8 mouse cellular contexts compared by ENCODE assay signal in genomic region chrX:162761716-162762395, GRCm38 (mm10). TPM values are rescaled to one million over a fixed set of nuclear protein-coding genes. Genes with fewer than 3 reads are reported as not detected.
A peak's percentile ranks its signal among the peaks of the same experiment; 100 is the strongest.
DNase-seq lines count a peak whose midpoint lies in the region; ATAC-seq and TF ChIP-seq lines count a peak whose summit lies in the region.

No protein-coding gene starts in this region.

- peaks cover 51% of the 10 kb centered on the region for H3K79me2 ChIP-seq in CH12.LX (replicated peaks; ENCODE audit: control insufficient read depth, extremely low read depth, insufficient read depth, poor library complexity, severe bottlenecking)

- DNase-seq in embryo, embryonic 10.5 days (ENCODE audit: low spot score), result peak; percentile 13
- DNase-seq in embryo, embryonic 11 days, result no peak
- DNase-seq in CH12.LX (ENCODE audit: extremely low read depth), result no peak
- DNase-seq in forebrain, embryonic 14.5 days (ENCODE audit: low spot score), result peak; percentile 7
- no peak for DNase-seq in limb, embryonic 14.5 days (ENCODE audit: low spot score)
- DNase-seq in adrenal gland, adult 8-10 months, result no peak
- no peak for DNase-seq in gastrocnemius, adult 8-10 months (ENCODE audit: low spot score in 2 of 2)

- TF ChIP-seq POLR2A in CH12.LX (IDR thresholded peaks at IDR 0.05; ENCODE audit: low read depth, low read length), result no peak
- no peak for TF ChIP-seq POLR2A in limb, embryonic 14.5 days (IDR thresholded peaks at IDR 0.05; ENCODE audit: borderline replicate concordance, extremely low read depth, insufficient read depth, insufficient read length)

- peak overlapping the region; percentile 59 to 87 (median 71) for H3K4me3 ChIP-seq in CH12.LX (replicated peaks in 1 of 3; ENCODE audit: low read depth in 2 of 3, low read length in 2 of 3, poor library complexity in 1 of 3)
- peak overlapping the region; percentile 51 for H3K4me3 ChIP-seq in forebrain, embryonic 14.5 days (ENCODE audit: low read depth, low read length)
- H3K4me3 ChIP-seq in limb, embryonic 14.5 days (replicated peaks; ENCODE audit: low read length), result peak overlapping the region; percentile 60

- H3K36me3 ChIP-seq in CH12.LX (replicated peaks in 1 of 2; ENCODE audit: control insufficient read depth in 1 of 2, insufficient read depth in 1 of 2, low read length in 1 of 2), result peaks cover 16 to 18% of the 10 kb centered on the region in 2 experiments
- H3K36me3 ChIP-seq in forebrain, embryonic 14.5 days (ENCODE audit: control insufficient read depth, insufficient read depth, low read length), result no peaks in the 10 kb centered on the region
- peaks cover 16% of the 10 kb centered on the region; the same call in 1 of the 2 replicates for H3K36me3 ChIP-seq in limb, embryonic 14.5 days (ENCODE audit: control insufficient read depth, insufficient read depth, low read length)

- dilution Hi-C loops in CH12.LX (cut with MboI; ENCODE audit: extremely low pct_ligation_motif_present, extremely low pct_unique_long_range_greater_than_20kb, low sequenced_read_pairs), result no loop called here

- H3K4me1 ChIP-seq in CH12.LX (ENCODE audit: control insufficient read depth in 1 of 2, insufficient read depth in 2 of 2), result peaks cover 2 to 11% of the 10 kb centered on the region in 2 experiments; a peak in 2 of 4 replicates
- H3K4me1 ChIP-seq in forebrain, embryonic 14.5 days (ENCODE audit: control insufficient read depth, insufficient read depth, low read length), result peaks cover 3% of the 10 kb centered on the region; the same call in 1 of the 2 replicates
- H3K4me1 ChIP-seq in limb, embryonic 14.5 days (ENCODE audit: control insufficient read depth, insufficient read depth, low read length), result peaks cover 4% of the 10 kb centered on the region; the same call in 1 of the 2 replicates

- TF ChIP-seq EP300 in CH12.LX (IDR thresholded peaks at IDR 0.05; ENCODE audit: low read length), result no peak

- WGBS in forebrain, embryonic 14.5 days, result 60% methylated on average over 9 of the region's 9 CpGs
- WGBS in limb, embryonic 14.5 days, result 42% methylated on average over 9 of the region's 9 CpGs

- in situ Hi-C loops in CH12.LX (cut with MboI; ENCODE audit: low pct_ligation_motif_present, low pct_unique_long_range_greater_than_20kb, low sequenced_read_pairs), result loop anchor here (10.0 kb wide), 1 partner anchor 47 kb away; no protein-coding TSS in a partner anchor

- H3K9ac ChIP-seq in CH12.LX (ENCODE audit: insufficient read depth, low read depth), result peak overlapping the region; percentile 98
- H3K9ac ChIP-seq in forebrain, embryonic 14.5 days (ENCODE audit: low read length), result peak overlapping the region; percentile 68
- H3K9ac ChIP-seq in limb, embryonic 14.5 days (ENCODE audit: low read depth, low read length, severe bottlenecking), result peak overlapping the region; percentile 77; the same call in 1 of the 2 replicates

- no peaks in the 10 kb centered on the region for H3K9me3 ChIP-seq in CH12.LX (replicated peaks; ENCODE audit: low read length)
- no peaks in the 10 kb centered on the region for H3K9me3 ChIP-seq in forebrain, embryonic 14.5 days (replicated peaks; ENCODE audit: control insufficient read depth, low read length)
- H3K9me3 ChIP-seq in limb, embryonic 14.5 days (ENCODE audit: control insufficient read depth, low read length), result no peaks in the 10 kb centered on the region

- H3K27me3 ChIP-seq in CH12.LX (replicated peaks), result no peaks in the 10 kb centered on the region
- no peaks in the 10 kb centered on the region for H3K27me3 ChIP-seq in forebrain, embryonic 14.5 days (replicated peaks; ENCODE audit: control insufficient read depth, insufficient read depth, low read length)
- no peaks in the 10 kb centered on the region for H3K27me3 ChIP-seq in limb, embryonic 14.5 days (ENCODE audit: control insufficient read depth, insufficient read depth, low read length)

- TF ChIP-seq RAD21 in CH12.LX (IDR thresholded peaks at IDR 0.05; ENCODE audit: low read depth, low read length), result peak; percentile 15

- H3K4me2 ChIP-seq in CH12.LX (ENCODE audit: insufficient read depth, low read depth, poor library complexity, severe bottlenecking), result peak overlapping the region; percentile 50; the same call in 1 of the 2 replicates
- peak overlapping the region; percentile 53 for H3K4me2 ChIP-seq in forebrain, embryonic 14.5 days (ENCODE audit: low read length)
- H3K4me2 ChIP-seq in limb, embryonic 14.5 days (replicated peaks; ENCODE audit: low read depth, low read length, severe bottlenecking), result peak overlapping the region; percentile 54

- TF ChIP-seq CTCF in CH12.LX (conservative IDR thresholded peaks at IDR 0.05 in 1 of 2, IDR thresholded peaks at IDR 0.05 in 1 of 2; ENCODE audit: low read depth in 2 of 2, low read length in 2 of 2), result peak in 1 of 2 experiments; percentile 36; a peak in 2 of 4 replicates

- no peak overlapping the region for H3K27ac ChIP-seq in CH12.LX (ENCODE audit: insufficient read depth, low read depth)
- H3K27ac ChIP-seq in forebrain, embryonic 14.5 days (ENCODE audit: low read depth, low read length), result no peak overlapping the region
- H3K27ac ChIP-seq in limb, embryonic 14.5 days (replicated peaks; ENCODE audit: low read depth, low read length), result no peak overlapping the region

- ATAC-seq in forebrain, embryonic 14.5 days, result no peak
- ATAC-seq in limb, embryonic 14.5 days (ENCODE audit: low FRiP score, low read depth), result no peak
- no peak for ATAC-seq in megakaryocyte progenitor cell, adult 5-6 weeks (replicated peaks; ENCODE audit: poor library complexity)

TF ChIP-seq in CH12.LX, 34 proteins besides CTCF, POLR2A, EP300 and RAD21:
- no peak for TF ChIP-seq ETS1 (conservative IDR thresholded peaks at IDR 0.05; ENCODE audit: low read depth, low read length)
- peak; percentile 46; the same call in 1 of the 2 replicates for TF ChIP-seq POLR2AphosphoS2 (IDR thresholded peaks at IDR 0.05; ENCODE audit: low read depth, low read length)
- 0 out of 2 replicates have a peak, but pooled peaks have one; percentile 57 for TF ChIP-seq CHD1 (IDR thresholded peaks at IDR 0.05; ENCODE audit: low read depth, low read length)
- TF ChIP-seq SIN3A (IDR thresholded peaks at IDR 0.05; ENCODE audit: low read length), result peak; percentile 56

RNA-seq across cellular contexts. Expression of gene Rbbp7, which starts 1.7 kb away (rescaled TPM):
- total RNA-seq in CH12.LX (2012; rRNA removed), result 338 and 426 TPM in 2 replicates
- total RNA-seq in CH12.LX (2014; rRNA removed), result 651 and 662 TPM in 2 replicates
- polyA plus RNA-seq in CH12.LX (2012; ENCODE audit: insufficient read length, low read depth), result 577 and 657 TPM in 2 replicates
- 232 and 256 TPM in 2 replicates for polyA plus RNA-seq in forebrain, embryonic 14.5 days (2014; fragmentation: Nextera tagmentation; extraction: Ambion mirVana)
- 220 and 266 TPM in 2 replicates for polyA plus RNA-seq in limb, embryonic 14.5 days (2012; rRNA removed)
- polyA plus RNA-seq in limb, embryonic 14.5 days (2014; fragmentation: Nextera tagmentation; extraction: Ambion mirVana), result 433 and 459 TPM in 2 replicates
- total RNA-seq in adrenal gland, adult 8-10 months (2022), result 100 to 1,000 TPM; 171 to 259 (median 210) TPM
- total RNA-seq in megakaryocyte progenitor cell, adult 5-6 weeks (2015), result 354 and 385 TPM in 2 replicates
- 267 and 297 TPM in 2 replicates for total RNA-seq in megakaryocyte progenitor cell, adult 5-6 weeks (2017)
- total RNA-seq in gastrocnemius, adult 8-10 months (2022), result 10 to 100 TPM; 83.0 to 90.3 (median 86.6) TPM

Comparison
In these comparisons a context has a peak if more than half of its experiments do, and no peak if none do; other contexts are left out.
1. DNase-seq: peak in embryo, embryonic 10.5 days (single experiment) and forebrain, embryonic 14.5 days (single experiment); none in embryo, embryonic 11 days (single experiment), CH12.LX (single experiment), limb, embryonic 14.5 days (single experiment), adrenal gland, adult 8-10 months (single experiment) and gastrocnemius, adult 8-10 months (0 of 2).
2. Peak in every context shown above with its lines, with median percentiles within 50 percentile points of each other: H3K4me2 ChIP-seq, H3K4me3 ChIP-seq and H3K9ac ChIP-seq.